Mouse (Mus musculus) left cerebral cortex, adult 8-10 months (tissue): ENCODE results near the gene Rnd3. TPM values are rescaled to one million over a fixed set of nuclear protein-coding genes. Genes with fewer than 3 reads are reported as not detected.

Experiments used
- DNase-seq, 2 experiments: peaks; one replicate each; pipeline ENCODE4 v3.0.0; 2022; ENCODE audit warnings: low spot score in 2 of 2
- total RNA-seq, 4 experiments: library from RNA; stranded (reverse); gene quantifications; 2 replicates each; pipeline ENCODE4 v1.2.4; 2022

Rnd3 gene
- 10 to 100 TPM; 12.7 to 15.4 (median 13.9) TPM for total RNA-seq

- DNase-seq: peak; percentile 89 to 95
Measured at GRCm38 (mm10) chr2:51148975-51149374, at the start of gene Rnd3. Gene Rnd3 (minus strand): TSS chr2:51149111.

GRCm38 (mm10) chr2:51192319-51192718, 43.4 kb upstream of the Rnd3 start:
- no peak for DNase-seq

GRCm38 (mm10) chr2:51185762-51186161, 36.9 kb upstream of the Rnd3 start:
- no peak for DNase-seq

- DNase-seq: no peak
Measured at GRCm38 (mm10) chr2:51182990-51183389, 34.1 kb upstream of the Rnd3 start.

- no peak for DNase-seq
Measured at GRCm38 (mm10) chr2:51181376-51181775, 32.5 kb upstream of the Rnd3 start.

GRCm38 (mm10) chr2:51179096-51179495, 30.2 kb upstream of the Rnd3 start:
- DNase-seq: no peak

- no peak for DNase-seq
Measured at GRCm38 (mm10) chr2:51177615-51178014, 28.7 kb upstream of the Rnd3 start.

GRCm38 (mm10) chr2:51175276-51175675, 26.4 kb upstream of the Rnd3 start:
- DNase-seq: no peak

- DNase-seq: no peak
Measured at GRCm38 (mm10) chr2:51161110-51161509, 12.2 kb upstream of the Rnd3 start.

GRCm38 (mm10) chr2:51148454-51148853, 457 bp downstream of the Rnd3 start:
- peak in 1 of 2 experiments; percentile 21 for DNase-seq

- no peak for DNase-seq
Measured at GRCm38 (mm10) chr2:51148065-51148407, 875 bp downstream of the Rnd3 start.

- DNase-seq: peak; percentile 54 to 61
Measured at GRCm38 (mm10) chr2:51147318-51148064, 1.4 kb downstream of the Rnd3 start.

- peak; percentile 70 to 72 for DNase-seq
Measured at GRCm38 (mm10) chr2:51146871-51147317, 2.0 kb downstream of the Rnd3 start.

GRCm38 (mm10) chr2:51145838-51146470, 3.0 kb downstream of the Rnd3 start:
- peak; percentile 31 to 48 for DNase-seq

GRCm38 (mm10) chr2:51144380-51145120, 4.4 kb downstream of the Rnd3 start:
- no peak for DNase-seq

GRCm38 (mm10) chr2:51142422-51142821, 6.5 kb downstream of the Rnd3 start:
- no peak for DNase-seq

GRCm38 (mm10) chr2:51141345-51141744, 7.6 kb downstream of the Rnd3 start:
- no peak for DNase-seq

- DNase-seq: no peak
Measured at GRCm38 (mm10) chr2:51140486-51140885, 8.4 kb downstream of the Rnd3 start.

- no peak for DNase-seq
Measured at GRCm38 (mm10) chr2:51139912-51140446, 8.9 kb downstream of the Rnd3 start.

GRCm38 (mm10) chr2:51139218-51139911, 9.5 kb downstream of the Rnd3 start:
- no peak for DNase-seq

GRCm38 (mm10) chr2:51137726-51138125, 11.2 kb downstream of the Rnd3 start:
- no peak for DNase-seq
